Mouse (Mus musculus) spleen, postnatal 4 days (tissue): ENCODE data around the gene Vwce.

Experiments
- DNase-seq, 2 experiments: peaks; one replicate each; pipeline ENCODE4 v3.0.0; 2022; ENCODE audit warnings: low spot score in 2 of 2

Vwce gene

DNA sequence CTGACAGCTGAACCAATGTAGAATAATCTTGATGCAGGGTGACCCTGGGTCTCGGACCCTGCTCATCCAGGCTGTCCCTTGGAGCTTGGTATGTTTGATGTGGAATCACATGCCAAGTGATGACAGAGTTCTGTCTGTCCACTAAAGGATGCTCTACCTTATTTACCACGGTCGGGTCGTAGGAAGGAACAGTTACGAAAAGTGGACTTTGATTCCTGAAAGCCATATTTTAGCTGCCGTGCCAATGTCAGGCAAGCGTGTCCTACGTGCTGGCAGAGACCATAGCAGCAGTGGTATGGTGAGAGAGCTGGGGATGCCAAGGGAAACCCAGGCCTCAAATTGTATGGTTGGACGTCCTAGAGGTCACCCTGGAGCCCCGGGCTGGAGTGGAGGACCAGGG, 79.5 kb downstream of the Vwce start:
- no peak for DNase-seq

DNA sequence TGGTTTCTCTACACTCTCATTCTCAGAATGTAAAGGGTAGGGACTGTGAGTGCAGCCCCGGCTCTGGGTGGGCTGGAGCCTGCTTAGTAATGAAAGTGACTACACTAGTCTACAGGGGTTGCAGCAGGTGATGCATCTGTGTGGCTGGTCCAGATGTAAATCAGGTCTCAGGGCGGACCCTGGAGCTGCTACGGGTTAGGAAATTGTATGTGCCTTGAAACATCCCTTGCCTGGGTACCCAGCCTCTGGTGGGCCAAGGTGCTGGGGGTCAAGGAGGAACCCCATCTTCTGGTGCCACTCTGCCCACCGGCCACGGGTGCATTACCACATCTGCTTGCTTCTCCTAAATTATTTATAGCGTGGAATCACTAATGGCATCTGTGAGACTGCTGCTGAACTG, 80.2 kb downstream of the Vwce start:
- no peak for DNase-seq

DNA sequence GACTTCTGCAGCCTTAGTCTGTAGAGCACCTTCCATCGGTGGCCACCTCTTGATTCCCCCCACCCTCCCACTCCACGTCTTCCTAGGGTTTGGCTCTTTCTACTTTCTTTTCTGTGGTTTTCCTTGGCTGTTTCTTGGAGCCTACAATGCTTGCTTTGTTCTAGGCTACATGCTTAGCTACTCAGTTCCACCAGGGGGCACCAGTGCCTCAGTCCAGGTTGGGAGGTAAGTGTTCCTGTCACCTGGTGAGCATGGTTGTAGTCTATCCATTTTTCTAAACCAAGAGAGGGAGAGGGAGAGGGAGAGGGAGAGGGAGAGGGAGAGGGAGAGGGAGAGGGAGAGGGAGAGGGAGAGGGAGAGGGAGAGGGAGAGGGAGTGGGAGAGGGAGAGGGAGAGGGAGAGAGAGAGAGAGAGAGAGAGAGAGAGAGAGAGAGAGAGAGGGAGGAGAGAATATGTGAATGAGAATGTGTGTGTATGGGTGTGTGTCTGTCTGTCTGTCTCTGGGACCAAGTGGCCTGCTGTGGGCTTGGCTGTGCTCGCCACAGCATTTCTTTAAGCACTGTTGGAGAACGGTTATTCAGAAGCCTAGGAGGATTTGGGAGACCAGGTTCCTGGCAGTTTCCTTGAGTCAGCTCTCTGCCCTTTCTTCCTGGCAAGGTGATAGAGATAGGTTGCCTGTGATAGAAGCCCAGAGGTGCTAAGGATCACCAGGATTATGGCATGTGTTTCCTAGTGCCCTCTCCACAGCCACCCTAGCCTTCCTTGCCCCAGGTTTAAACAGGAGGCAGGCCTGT, 80.9 kb downstream of the Vwce start:
- peak; percentile 58 to 87 for DNase-seq

DNA sequence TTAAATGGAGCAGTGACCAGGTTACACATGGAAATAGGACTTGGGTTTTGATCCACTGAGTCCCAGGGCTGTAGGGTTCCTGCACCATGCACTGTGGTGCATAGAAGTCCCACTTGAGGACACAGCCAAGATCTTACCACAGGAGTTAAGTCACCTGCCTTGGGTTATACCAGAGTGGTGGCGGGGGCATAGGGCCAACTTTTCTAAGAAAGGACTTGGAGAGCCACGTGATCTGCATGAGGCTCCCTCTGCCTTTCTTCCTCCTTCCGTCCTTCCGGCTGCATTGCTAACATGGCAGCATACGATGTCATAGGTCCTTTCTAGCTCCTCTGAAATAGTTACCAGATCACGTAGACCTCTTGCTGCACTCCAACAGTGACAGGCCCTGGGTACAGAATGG, 81.5 kb downstream of the Vwce start:
- peak in 1 of 2 experiments; percentile 62 for DNase-seq
